Mouse (Mus musculus) megakaryocyte, embryonic 14.5 days (primary cell): Measurements from ENCODE around the gene Hmgn3. TPM values are rescaled to one million over a fixed set of nuclear protein-coding genes. Genes with fewer than 3 reads are reported as not detected.

Experiments
- H3K27me3 ChIP-seq: replicated peaks from 2 replicates; pipeline ENCODE3; 2012; ENCODE audit warnings: inconsistent platforms
- H3K36me3 ChIP-seq: replicated peaks from 2 replicates; pipeline ENCODE3; 2012; ENCODE audit warnings: low read length, inconsistent platforms, mixed read lengths
- H3K4me1 ChIP-seq: 2 replicates; pipeline ENCODE4 v1.6.1; 2012; ENCODE audit warnings: inconsistent platforms
- H3K4me3 ChIP-seq: replicated peaks from 2 replicates; pipeline ENCODE3; 2012; ENCODE audit warnings: moderate library complexity, mild to moderate bottlenecking, inconsistent platforms
- H3K9me3 ChIP-seq: 2 replicates; pipeline ENCODE4 v1.6.1; 2012; ENCODE audit warnings: inconsistent platforms
- FLI1 ChIP-seq: IDR thresholded peaks from 2 replicates; pipeline ENCODE4 v1.6.1; 2012; ENCODE audit warnings: low read length, inconsistent platforms, mixed read lengths
- GATA1 ChIP-seq: IDR thresholded peaks from 3 replicates; pipeline ENCODE4 v1.6.1; 2012; ENCODE audit warnings: mixed read lengths, low read length, inconsistent platforms, borderline replicate concordance
- polyA plus RNA-seq: library from polyadenylated mRNA; stranded (reverse); fragments of >175 nt; gene quantifications from 2 replicates; pipeline ENCODE4 v1.2.3, GENCODE M21; 2012; ENCODE audit warnings: low replicate concordance; ENCODE audit not compliant: insufficient read depth

Gene Hmgn3
- polyA plus RNA-seq, 1 experiment: 25.2 TPM

GRCm38 (mm10) chr9:83061289-83061688, 85.2 kb downstream of the Hmgn3 start:
- Histone ChIP-seq H3K27me3 (no peaks in the 10 kb centered on the region), H3K9me3 (peaks cover 3% of the 10 kb centered on the region; the same call in 1 of the 2 replicates), H3K4me3 (no peak overlapping the region), H3K36me3 (no peaks in the 10 kb centered on the region), H3K4me1 (no peaks in the 10 kb centered on the region)
- TF ChIP-seq GATA1: no peak
- TF ChIP-seq FLI1: no peak

Other genes with a start within 250 kb of the Hmgn3 start
- gene Phip, start 171.2 kb downstream of the Hmgn3 start, polyA plus RNA-seq: 0.92 and 2.4 TPM in 2 replicates